8 mouse cellular contexts compared by ENCODE assay signal in the genomic region with DNA sequence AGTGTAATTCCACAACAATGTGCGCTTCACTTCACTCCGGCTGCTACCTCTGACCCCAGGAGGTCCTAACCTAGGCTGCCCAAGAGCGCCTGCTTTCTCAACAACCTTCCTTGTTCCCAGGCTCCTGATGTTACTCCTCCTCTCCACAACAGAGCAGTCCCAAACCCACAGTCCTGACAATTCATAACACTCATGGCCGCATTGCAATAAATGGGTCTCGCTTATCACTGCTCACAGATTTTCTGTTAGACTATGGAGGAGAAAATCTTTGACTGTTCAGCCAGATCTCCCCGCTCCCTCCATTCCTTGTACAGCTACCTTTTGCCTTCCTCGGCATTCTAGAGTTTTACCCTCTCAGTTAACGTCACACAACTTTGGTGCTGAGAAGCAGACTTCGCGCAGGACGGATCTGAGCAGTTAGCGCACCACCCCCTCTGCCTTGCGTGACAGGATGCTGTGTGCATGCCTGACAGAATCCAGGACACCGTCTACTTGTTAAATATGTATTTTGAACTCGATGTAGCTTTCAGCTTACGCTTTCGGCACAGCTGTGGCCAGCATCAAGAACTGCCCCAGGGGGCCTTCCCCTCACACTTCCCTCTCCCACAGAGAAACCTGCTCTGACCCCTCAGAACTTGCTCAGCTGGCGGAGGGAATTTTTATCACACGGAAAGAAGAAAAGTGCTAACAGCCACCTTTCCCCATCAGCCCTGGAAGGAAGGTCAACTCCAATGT. TPM values are rescaled to one million over a fixed set of nuclear protein-coding genes. Genes with fewer than 3 reads are reported as not detected.
DNase-seq lines count a peak whose midpoint lies in the region; ATAC-seq lines count a peak whose summit lies in the region.

A gene (minus strand): TSS at position 51 of the 735 bp plus-strand sequence.

- ATAC-seq in heart, embryonic 11.5 days (replicated peaks; ENCODE audit: insufficient number of reproducible peaks, low FRiP score, low TSS enrichment), result no peak

- H3K9me3 ChIP-seq in heart, embryonic 11.5 days (replicated peaks; ENCODE audit: control insufficient read depth, low read length), result no peaks in the 10 kb centered on the region
- H3K9me3 ChIP-seq in hindbrain, embryonic 10.5 days, result peaks cover 4% of the 10 kb centered on the region; the same call in 1 of the 2 replicates
- 0 out of 2 replicates have a peak, but pooled peaks cover 3% of the 10 kb centered on the region for H3K9me3 ChIP-seq in midbrain, embryonic 10.5 days (replicated peaks)

- no peak within 1 kb of the TSS for H3K27ac ChIP-seq in heart, embryonic 11.5 days (ENCODE audit: low read depth, low read length)
- no peak within 1 kb of the TSS for H3K27ac ChIP-seq in hindbrain, embryonic 10.5 days
- H3K27ac ChIP-seq in midbrain, embryonic 10.5 days (replicated peaks), result no peak within 1 kb of the TSS

- no peaks in the 10 kb centered on the region for H3K36me3 ChIP-seq in heart, embryonic 11.5 days (ENCODE audit: control insufficient read depth, insufficient read depth, low read length)
- no peaks in the 10 kb centered on the region for H3K36me3 ChIP-seq in hindbrain, embryonic 10.5 days
- no peaks in the 10 kb centered on the region for H3K36me3 ChIP-seq in midbrain, embryonic 10.5 days

- H3K9ac ChIP-seq in heart, embryonic 11.5 days (ENCODE audit: low read depth, low read length), result no peak within 1 kb of the TSS

- H3K27me3 ChIP-seq in heart, embryonic 11.5 days (ENCODE audit: control insufficient read depth, insufficient read depth, low read length), result no peaks in the 10 kb centered on the region
- H3K27me3 ChIP-seq in hindbrain, embryonic 10.5 days (ENCODE audit: insufficient read depth, poor library complexity, severe bottlenecking), result no peaks in the 10 kb centered on the region
- H3K27me3 ChIP-seq in midbrain, embryonic 10.5 days (ENCODE audit: low read depth, poor library complexity, severe bottlenecking), result no peaks in the 10 kb centered on the region

- WGBS in heart, embryonic 11.5 days (ENCODE audit: insufficient replicate concordance), result 74% methylated on average over 19 of the region's 19 CpGs
- 86% methylated on average over 19 of the region's 19 CpGs for whole genome bisulfite sequencing in hindbrain, embryonic 10.5 days
- WGBS in midbrain, embryonic 10.5 days, result 92% methylated on average over 19 of the region's 19 CpGs

- no peaks in the 10 kb centered on the region for H3K4me1 ChIP-seq in heart, embryonic 11.5 days (ENCODE audit: control insufficient read depth, insufficient read depth, low read length)
- H3K4me1 ChIP-seq in hindbrain, embryonic 10.5 days (replicated peaks), result no peaks in the 10 kb centered on the region
- no peaks in the 10 kb centered on the region; the same call in 1 of the 2 replicates for H3K4me1 ChIP-seq in midbrain, embryonic 10.5 days

- no peak within 1 kb of the TSS for H3K4me2 ChIP-seq in heart, embryonic 11.5 days

- no peak within 1 kb of the TSS for H3K4me3 ChIP-seq in heart, embryonic 11.5 days (ENCODE audit: low read depth, low read length)
- no peak within 1 kb of the TSS for H3K4me3 ChIP-seq in hindbrain, embryonic 10.5 days
- no peak within 1 kb of the TSS for H3K4me3 ChIP-seq in midbrain, embryonic 10.5 days

- DNase-seq in heart, adult 9 months (ENCODE audit: low spot score in 2 of 2), result no peak
- DNase-seq in brain, adult 2 months (ENCODE audit: low read depth, low spot score), result peak; percentile 21
- DNase-seq in hindbrain, embryonic 10.5 days (ENCODE audit: low spot score), result no peak
- DNase-seq in midbrain, embryonic 10.5 days (ENCODE audit: low spot score), result no peak
- DNase-seq in spleen, adult 12 weeks (ENCODE audit: low spot score), result no peak
- no peak for DNase-seq in right cerebral cortex, adult 18-20 months
- no peak for DNase-seq in cerebellum, adult 9-10 months

RNA-seq across cellular contexts. Expression of the gene that starts here (rescaled TPM):
- polyA plus RNA-seq in heart, embryonic 11.5 days (2014; fragmentation: Nextera tagmentation; extraction: Ambion mirVana), result 8.1 and 10.6 TPM in 2 replicates
- 18.4 and 23.2 TPM in 2 replicates for polyA plus RNA-seq in hindbrain, embryonic 10.5 days (2016; fragmentation: Nextera tagmentation; extraction: Ambion mirVana)
- 22.2 and 28.2 TPM in 2 replicates for polyA plus RNA-seq in midbrain, embryonic 10.5 days (2016; fragmentation: Nextera tagmentation; extraction: Ambion mirVana)
